Mouse (Mus musculus): ENCODE results near the gene Ocln.

- no peak for TF ChIP-seq MYC (IDR thresholded peaks at IDR 0.05; ENCODE audit: low read depth, low read length)
- TF ChIP-seq ZC3H11A (IDR thresholded peaks at IDR 0.05; ENCODE audit: low read depth, low read length): no peak
- no peak for TF ChIP-seq NELFE (IDR thresholded peaks at IDR 0.05; ENCODE audit: low read depth, low read length)
- TF ChIP-seq POLR2A (IDR thresholded peaks at IDR 0.05; ENCODE audit: low read depth, low read length): no peak
- no peak for TF ChIP-seq CTCF (conservative IDR thresholded peaks at IDR 0.05 in 1 of 2, IDR thresholded peaks at IDR 0.05 in 1 of 2; ENCODE audit: low read depth in 2 of 2, low read length in 2 of 2)
- TF ChIP-seq TBP (conservative IDR thresholded peaks at IDR 0.05; ENCODE audit: low read depth, low read length): no peak
- TF ChIP-seq KAT2A (IDR thresholded peaks at IDR 0.05; ENCODE audit: insufficient replicate concordance, low read length): no peak
- TF ChIP-seq MAFK (IDR thresholded peaks at IDR 0.05; ENCODE audit: insufficient replicate concordance, low read length): no peak
- no peak for TF ChIP-seq MEF2A (IDR thresholded peaks at IDR 0.05; ENCODE audit: borderline replicate concordance, low read depth, low read length)
- no peak for TF ChIP-seq RAD21 (IDR thresholded peaks at IDR 0.05; ENCODE audit: low read depth, low read length)
- TF ChIP-seq IRF4 (IDR thresholded peaks at IDR 0.05; ENCODE audit: low read depth, low read length): no peak
- no peak for TF ChIP-seq SIN3A (IDR thresholded peaks at IDR 0.05; ENCODE audit: low read length)
- TF ChIP-seq ZMIZ1 (IDR thresholded peaks at IDR 0.05; ENCODE audit: low read depth, low read length): no peak
- no peak for TF ChIP-seq ZKSCAN1 (IDR thresholded peaks at IDR 0.05; ENCODE audit: borderline replicate concordance, low read depth, low read length)
Observed at GRCm38 (mm10) chr13:100483610-100484009, 68.9 kb downstream of the Ocln start.
